Mouse (Mus musculus): ENCODE data around the gene Ldlrad3.

- TF ChIP-seq POLR2A (IDR thresholded peaks at IDR 0.05; ENCODE audit: borderline replicate concordance, low read depth, low read length) (no peak), CTCF (IDR thresholded peaks at IDR 0.05; ENCODE audit: low read depth, low read length) (no peak)
These were observed 193.4 kb downstream of the Ldlrad3 start for GRCm38 (mm10) chr2:101992574-101993310.
